Mouse (Mus musculus) kidney, postnatal 4 days (tissue): ENCODE results near the gene Serpina6.

Experiments
- DNase-seq, 2 experiments: peaks; one replicate each; pipeline ENCODE4 v3.0.0; 2021; ENCODE audit warnings: mixed read lengths in 2 of 2

Serpina6 gene

DNA sequence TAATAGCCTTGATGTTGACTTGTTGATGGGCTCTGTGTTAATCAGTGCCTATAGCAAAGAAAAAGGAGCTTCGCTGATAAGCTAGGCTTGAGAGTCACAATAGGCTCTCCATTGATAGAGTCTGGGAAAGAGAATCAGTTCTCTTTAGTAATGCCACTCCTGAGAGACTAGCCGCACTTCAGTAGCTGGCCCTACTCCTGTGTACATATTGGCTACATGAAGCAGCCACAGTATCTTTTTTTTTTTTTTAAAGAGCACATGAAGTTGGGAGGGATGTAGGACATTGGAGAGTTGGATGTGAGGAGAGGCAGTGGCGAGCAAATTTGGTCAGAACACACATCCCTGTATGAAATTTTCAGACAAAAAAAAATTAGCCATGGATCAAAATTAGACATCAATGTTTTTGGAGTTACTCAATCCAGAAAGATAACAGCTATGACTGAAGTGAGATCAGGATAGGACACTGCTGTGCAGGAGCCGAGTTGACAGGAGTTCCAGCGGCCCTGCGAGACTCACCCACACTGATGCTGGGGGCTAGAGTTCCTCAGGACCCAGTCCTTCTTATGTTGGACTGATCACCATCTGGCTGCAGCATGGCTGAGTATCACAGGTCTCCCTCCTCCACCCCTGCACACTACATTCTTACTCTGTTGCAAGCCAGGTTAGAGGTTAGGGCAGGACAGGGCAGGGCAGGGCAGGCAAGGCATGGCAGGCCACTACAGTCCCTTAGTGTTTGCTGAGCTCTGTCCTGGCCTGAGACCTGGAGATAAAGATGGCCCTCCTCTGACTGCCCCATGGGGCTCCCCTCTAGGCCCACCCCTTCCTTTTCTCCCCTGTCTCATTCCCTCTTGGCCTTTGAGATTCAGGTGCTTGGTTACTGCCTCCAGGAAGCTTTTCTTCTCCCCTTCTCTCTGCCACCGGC, 1.6 kb downstream of the Serpina6 start:
- no peak for DNase-seq

DNA sequence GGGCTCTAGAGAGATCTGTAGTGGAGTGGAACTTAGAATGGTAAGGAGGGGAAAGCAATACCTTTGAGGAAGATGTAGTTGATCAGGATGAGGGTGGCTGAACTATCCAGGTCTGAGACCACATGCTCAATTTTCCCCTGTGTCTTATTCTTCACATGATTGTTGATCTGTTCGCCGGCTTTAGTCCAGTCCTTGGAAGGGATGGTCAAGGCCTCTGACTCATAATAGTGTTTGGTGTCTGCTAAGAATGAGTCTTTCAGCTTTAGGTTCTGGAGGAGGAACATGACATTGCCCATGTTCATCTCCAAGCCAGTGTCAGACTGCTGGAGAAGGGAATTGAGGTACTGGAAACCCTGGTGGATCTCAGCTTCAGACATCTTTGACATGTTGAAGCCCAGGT, 3.2 kb downstream of the Serpina6 start:
- no peak for DNase-seq

DNA sequence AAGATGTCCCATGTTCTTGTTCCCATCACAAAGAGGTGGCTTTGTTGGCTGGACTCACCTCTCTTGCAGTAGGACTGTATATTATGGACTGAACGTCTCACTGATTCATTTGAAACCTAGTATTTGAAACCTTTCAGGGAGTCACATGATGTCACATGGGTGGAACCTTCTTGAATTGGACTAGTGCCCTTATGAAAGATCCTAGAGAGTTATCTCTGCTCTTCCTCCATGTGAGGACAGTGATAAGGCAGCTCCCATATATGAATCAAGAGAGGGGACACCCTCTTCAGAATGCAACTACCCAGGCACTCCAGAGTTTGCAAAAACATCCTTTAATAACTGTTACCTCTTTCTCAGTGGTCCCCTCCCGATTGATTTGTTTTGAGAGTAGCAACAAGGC, 10.7 kb downstream of the Serpina6 start:
- DNase-seq, result no peak

DNA sequence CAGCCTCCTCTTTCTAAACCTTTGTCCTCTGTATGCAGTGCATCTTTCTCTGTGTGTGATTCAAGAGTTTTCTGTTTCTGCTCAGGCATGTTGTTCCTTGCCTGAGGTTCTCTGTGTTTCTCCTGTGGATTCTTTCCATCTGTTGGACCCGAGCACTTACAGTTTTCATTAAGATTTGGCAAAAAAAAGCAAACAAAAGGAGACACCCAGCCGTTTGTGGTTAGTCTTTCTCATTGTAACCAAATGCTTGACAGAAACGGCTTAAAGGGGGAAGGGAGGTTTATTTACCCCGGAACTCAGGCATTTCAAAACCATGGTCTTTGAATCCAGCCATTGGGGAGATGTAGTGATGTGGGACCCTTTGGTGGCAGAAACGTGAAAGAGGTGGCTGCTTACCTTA, 12.4 kb downstream of the Serpina6 start:
- DNase-seq, result no peak

DNA sequence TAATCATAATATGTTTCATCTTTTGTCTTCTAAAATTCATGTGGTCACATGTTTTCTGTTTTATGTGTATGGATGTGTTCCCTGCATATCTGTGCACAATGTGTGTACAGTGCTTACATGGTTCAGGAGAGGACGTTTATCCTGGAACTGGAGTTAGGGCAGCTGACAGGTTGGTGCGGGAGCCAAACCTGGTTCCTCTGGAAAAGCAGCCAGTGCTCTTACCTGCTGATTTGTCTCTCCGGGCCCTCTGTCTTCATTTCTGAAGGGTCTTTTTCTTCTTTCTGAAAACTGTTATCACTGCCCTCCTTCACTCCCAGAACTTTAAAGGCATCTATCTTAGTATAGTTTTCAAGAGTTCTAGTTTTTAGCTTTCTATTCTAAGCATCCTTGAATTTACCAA, 13.2 kb downstream of the Serpina6 start:
- no peak for DNase-seq

DNA sequence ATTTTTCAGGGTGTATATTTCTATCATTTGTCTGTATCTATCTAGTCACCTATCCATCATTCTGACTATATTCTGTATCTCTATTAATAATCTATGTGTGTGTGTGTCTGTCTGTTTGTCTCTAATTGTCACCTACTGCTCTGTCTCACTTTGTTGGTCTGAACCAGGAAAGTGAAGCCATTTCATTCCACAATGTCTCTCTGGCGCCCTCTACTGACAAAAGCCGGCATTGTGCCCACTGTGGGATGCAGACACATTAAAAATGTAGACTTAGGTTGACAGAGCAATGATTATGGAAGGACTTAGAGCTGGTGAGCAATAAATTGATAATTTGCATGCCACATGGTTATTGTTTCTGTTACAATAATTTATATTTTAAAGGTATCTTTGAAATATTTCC, 13.7 kb downstream of the Serpina6 start:
- peak; percentile 90 to 94 for DNase-seq

DNA sequence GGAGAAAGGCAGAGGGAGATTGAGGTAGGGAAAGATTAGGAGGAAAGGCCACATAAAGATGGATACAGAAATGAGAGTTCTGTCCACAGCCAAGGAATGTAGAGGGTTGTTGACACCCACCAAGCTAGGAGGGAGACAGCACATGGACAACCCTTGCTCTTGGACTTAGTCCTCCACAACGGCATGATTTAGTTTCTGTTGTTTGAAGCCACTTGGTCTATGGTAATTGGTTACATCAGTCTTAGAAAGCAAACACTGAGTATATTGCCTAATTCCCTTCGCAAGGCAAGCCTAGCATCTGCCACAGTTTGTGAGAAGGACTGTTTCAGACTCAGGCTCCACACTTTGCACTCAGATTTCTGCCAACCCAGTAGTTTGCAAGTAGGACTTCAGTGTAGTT, 21.2 kb downstream of the Serpina6 start:
- DNase-seq, result no peak

DNA sequence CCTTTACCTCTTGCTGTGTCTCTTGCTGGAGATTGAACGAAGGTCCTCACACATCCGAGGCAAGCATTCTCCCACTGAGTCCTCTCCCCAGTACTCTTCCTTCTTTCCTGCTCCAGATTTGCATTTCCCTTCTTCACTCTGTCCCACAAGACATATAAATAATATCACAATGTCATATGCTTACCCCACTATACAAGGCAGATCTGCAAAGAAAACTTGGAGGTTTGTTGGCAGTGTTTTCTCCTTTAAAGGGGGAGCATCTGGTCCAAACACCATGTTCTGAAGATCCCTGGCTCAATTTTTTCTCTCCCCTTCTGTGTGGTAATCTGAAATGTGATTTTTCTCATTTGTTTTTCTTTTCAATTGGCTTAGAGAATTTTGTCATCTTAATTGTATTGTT, 22.6 kb downstream of the Serpina6 start:
- no peak for DNase-seq

DNA sequence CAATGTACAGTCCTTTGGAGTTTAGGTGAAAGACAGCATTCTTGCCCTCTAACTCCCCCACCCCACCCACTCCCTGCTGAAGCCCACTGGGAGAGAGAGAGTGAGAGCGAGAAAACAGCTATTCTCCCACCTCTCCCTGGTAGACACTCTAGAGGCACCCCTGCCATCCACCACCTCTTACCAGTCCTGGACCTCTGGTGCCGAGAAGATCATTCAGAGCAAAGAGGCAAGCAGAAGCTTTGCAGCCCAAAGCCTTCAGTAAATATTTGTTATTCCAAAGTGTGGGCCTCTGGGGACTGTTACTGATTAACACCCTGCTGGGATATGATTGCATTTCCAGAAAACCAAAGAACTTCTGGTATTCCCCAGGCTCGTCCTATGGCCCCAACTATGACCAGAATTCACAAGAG, 25.8 kb downstream of the Serpina6 start, which contains the start of gene Serpina10:
Gene Serpina10, minus strand, starts transcription at position 242 of the 410 bp plus-strand sequence.
- no peak for DNase-seq

DNA sequence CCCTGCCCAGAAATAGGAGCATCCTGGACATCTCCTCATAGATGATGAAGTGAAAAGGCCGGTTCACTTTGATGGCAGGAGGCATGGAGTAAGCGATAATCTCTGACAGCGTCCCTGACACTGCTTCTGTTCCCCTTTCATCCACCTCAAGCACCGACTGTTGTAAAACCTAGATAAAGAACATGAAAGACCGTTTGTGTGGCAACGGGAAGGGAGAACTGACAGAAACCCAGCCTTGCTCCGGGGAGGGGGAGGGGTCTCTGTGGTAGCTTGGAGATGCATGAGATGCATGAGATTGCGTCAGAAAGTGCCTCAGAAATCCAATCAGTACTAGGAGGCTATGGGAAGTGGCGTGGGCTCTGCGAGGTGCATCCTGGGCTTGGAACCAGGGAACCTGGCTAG, 40.2 kb downstream of the Serpina6 start:
- no peak for DNase-seq

DNA sequence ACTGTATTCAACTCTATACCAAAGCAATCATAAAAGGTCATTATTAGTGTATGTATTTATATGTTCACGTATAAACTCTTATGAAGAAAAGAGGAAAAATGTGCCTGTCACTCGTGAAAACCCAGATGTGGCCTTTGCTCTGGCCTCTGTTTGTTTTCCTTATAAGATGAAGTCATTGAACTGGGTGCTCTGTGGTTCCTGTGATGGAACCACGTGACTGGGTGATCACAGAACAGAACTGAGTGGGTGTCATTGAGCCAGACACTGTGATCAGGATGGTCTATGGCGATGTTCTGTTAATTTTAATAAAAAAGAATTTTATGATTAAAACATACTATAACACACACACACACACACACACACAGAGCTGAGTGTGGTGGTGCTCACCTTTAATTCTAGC, 41.3 kb downstream of the Serpina6 start:
- DNase-seq, result no peak

DNA sequence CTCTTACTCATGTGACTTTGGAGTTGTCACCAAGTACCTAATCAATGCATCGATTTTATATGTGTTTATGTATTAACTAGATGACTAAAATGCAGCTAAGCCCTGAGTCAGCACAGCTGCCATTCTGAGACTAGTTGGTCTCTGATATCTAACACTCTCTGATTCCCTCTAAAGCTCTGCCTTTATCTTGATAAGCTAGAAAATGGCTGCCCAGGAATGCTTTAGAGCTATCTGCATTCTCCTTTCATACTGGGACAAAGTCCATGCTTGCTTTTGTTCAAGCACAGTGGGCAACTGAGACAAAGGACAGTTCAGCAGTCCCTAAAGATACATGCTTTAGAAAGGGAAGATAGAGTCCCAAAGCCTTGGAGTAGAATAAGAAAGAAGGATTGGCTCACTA, 41.9 kb downstream of the Serpina6 start:
- no peak for DNase-seq

DNA sequence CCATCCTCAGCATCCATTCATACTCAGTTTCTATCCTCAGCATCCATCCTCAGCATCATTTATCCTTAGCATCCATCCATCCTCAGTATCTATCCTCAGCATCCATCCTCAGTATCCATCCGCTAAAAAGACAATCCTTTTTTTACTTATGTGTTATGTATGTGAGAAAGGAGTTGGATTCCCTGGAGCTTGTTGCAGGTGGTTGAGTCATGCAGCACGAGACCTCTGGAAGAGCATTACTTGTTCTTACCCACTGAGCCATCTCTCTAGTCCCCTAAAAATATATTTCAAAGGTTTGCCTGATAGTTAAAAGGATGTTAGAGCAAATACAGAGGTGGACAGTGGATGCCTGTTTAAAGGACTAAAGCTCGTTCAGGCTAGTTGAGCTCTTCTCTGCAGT, 55.2 kb downstream of the Serpina6 start:
- DNase-seq, result no peak

DNA sequence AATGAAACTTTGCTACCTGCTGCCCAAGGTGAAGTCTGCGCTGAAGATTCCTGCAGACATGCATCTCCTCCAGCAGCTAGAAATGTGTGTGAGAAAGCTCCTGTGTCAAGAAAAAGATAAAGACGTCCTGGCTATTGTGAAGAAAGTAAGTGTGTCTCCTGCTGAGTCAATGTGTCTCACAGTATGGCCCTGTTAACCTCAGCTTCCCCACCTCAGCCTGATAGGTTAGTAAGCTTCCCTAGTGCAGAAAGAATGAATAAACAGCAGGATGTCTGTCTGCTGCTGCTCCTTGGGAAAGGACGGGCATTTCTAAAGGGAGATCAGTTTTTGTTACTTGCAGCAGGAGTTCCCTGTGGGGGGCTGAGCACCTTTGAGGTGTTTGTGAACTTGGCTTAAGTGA, 56.6 kb downstream of the Serpina6 start:
- DNase-seq, result no peak

DNA sequence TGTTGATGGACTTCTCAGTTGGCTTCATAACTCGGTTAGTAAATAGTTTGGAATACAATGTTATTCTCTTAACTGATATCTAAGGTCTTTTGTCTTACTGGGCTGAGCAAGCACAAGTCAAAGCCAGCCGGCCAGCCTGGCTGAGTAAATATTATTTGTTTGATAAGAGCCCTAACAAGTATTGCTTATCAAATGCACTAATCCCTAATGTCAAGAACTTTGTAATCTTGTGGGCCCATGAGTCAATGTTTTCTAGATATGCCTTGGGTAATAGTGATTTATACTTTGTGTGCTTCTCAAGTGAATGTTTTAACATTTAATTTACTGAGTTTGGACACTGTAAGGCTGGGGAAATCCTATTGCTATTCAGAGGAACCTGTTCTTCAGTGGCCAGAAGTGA, 58.6 kb downstream of the Serpina6 start:
- no peak for DNase-seq
